Mouse (Mus musculus): ENCODE data around the gene Fbxw11.

GRCm38 (mm10) chr11:32704241-32704890 lies 61.8 kb downstream of the Fbxw11 start:
- TF ChIP-seq ZC3H11A (IDR thresholded peaks at IDR 0.05; ENCODE audit: borderline replicate concordance, low read depth, low read length) (no peak), HCFC1 (IDR thresholded peaks at IDR 0.05; ENCODE audit: borderline replicate concordance, insufficient read depth, low read length) (no peak), CHD2 (IDR thresholded peaks at IDR 0.05; ENCODE audit: low read depth, low read length) (no peak), ZNF384 (IDR thresholded peaks at IDR 0.05; ENCODE audit: low read depth, low read length) (no peak)
